Mouse (Mus musculus) heart, postnatal 36 days (tissue): ENCODE results near the gene Cpt1c. TPM values are rescaled to one million over a fixed set of nuclear protein-coding genes. Genes with fewer than 3 reads are reported as not detected.

Experiments used
- DNase-seq, 2 experiments: peaks; one replicate each; pipeline ENCODE4 v3.0.0; 2021 to 2022
- intact Hi-C: fragments of 180-260 bp; cut with DNase I; formaldehyde crosslinking; loops from one replicate; pipeline ENCODE4 v1.15.1; 2025
- microRNA-seq, 2 experiments: library from miRNA; unstranded; fragments of <30 nt; microRNA quantifications; one replicate each; pipeline ENCODE4 v1.2.0; 2021; ENCODE audit warnings: borderline number of aligned reads in 2 of 2
- total RNA-seq, 2 experiments: library from RNA; stranded (reverse); gene quantifications; 2 replicates each; pipeline ENCODE4 v1.2.3; 2021

Gene Cpt1c
- total RNA-seq, 2 experiments from 2014 or later = 1.4 to 2.1 TPM

DNA sequence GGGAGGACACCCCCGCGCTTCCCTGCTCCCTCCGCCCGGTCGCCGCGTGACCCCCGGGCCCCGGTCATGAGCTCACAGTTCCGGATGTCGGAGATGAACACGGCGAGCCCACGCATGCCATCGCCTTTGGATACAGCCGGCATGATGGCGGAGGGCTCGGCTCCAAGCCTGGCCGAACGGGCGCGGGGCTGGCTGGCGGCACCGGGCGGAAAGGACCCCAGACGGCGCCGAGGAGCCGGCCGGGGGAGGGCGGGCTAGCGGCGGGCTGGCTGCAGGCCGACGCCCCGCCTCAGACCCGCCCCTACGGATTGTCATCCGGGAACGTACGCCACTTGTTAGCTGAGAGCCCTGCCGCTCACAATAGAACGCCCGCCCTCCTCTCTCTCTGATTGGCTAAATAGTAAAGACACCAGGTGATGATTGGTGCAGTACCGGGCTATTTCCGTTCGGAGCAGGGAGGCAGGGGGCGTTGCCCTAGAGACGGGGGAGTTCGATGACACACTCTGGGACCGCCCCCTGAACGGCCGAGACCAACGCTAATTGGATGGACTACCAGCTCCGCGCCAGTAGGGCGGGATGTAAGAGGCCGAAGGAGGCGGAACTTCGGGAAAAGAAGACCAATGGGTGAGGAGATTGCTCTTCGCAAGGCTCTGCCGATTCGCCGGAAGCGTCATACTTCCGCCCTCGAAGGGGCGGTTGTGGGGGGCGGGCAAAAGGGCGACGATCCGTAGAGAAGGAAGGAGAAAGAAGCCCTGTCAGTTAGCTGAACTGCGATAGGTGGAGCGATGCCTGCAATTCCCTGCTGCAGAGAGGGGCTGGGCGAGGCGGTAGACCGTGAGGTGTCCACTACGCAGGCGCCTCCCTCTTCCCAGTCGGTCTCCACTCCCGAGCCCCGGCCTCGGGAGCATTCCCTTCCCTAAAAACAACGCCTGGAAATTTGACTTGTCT is 45.2 kb downstream of the Cpt1c start, which contains the start of gene Ap2a1:
TSS of gene Ap2a1 (minus strand) at position 293 of the 948 bp plus-strand sequence.
- DNase-seq = peak; percentile 97
- intact Hi-C loops = loop anchor here (1.0 kb wide), 1 partner anchor 23 kb away; no protein-coding TSS in a partner anchor

DNA sequence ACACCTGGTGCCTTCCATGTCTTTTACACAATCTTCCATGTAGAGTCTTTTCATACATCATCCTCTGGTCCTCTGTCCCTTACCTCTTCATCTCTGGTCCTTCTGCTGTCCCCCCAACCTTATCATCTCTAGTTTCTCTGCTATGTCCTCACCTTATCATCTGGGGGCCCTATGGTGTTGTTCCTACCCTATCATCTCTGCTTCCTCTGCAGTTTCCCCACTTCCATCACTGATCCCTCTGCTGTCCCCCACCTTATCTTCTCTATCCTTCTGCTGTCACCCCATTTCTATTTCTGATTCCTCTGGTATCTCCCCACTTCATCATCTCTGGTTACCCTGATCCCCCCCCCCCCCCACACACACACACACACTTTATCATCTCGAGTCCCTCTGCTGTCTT is 46.1 kb downstream of the Cpt1c start:
- intact Hi-C loops = no loop called here
- DNase-seq = no peak

DNA sequence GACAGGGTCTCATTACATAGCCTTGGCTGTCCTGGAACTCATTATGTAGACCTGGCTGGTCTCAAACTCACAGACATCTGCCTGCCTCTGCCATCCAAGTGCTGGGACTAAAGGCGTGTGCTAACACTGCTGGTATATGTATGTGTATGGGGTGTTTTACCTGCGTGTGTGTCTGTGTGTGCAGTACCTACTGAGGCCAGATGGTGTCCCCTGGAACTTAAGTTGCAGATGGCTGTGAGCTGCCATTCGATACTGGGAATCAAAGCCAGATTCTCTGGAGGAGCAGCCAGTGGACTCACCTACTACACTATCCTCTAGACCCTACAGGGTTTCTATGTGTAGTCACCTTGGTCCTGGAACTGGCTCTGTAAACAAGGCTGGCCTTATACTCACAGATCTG is 49.2 kb downstream of the Cpt1c start:
- no peak for DNase-seq

DNA sequence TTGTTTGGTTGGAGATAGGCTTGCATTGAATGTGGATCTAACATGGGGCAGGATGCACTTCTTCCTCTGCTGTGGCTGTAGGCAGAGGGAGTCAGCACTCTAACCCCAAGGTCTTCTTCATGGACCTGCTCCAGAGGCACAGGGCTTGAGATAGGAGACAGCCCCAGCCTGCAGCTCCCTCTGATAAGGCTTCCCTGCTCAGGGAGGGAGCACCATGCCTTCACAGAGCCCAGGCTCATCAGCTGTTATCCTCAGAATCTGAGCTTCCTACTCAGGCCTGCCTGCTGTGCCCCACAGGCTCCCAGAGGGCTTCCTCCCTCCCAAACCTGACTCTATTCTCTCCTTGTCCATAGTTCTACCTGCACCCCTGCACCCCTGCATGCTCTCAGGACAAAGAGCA is 52.1 kb downstream of the Cpt1c start:
- intact Hi-C loops = no loop called here

More for the DNA sequence above, 49.2 kb downstream of the Cpt1c start:
- intact Hi-C loops = no loop called here

DNA sequence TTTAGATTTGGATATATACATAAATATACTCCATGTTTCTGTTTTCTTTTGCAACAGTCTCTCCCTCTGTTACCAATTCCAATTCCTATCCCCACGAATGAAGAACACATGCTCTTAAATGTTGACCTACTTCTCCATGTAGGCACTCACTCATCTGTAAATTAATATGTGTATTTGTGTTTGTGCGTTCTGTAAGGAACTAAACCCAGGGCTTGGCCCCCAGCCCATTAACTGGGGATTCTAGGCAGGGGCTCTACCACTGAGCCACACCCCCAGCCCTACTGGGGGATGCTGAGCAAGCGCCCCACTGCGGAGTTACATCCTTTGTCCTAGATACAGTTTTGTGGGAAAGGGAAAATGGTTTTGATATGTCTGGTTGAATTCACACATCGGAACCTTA is 55.5 kb downstream of the Cpt1c start:
- intact Hi-C loops = no loop called here
- no peak for DNase-seq

More for the DNA sequence above, 52.1 kb downstream of the Cpt1c start:
- DNase-seq = no peak

DNA sequence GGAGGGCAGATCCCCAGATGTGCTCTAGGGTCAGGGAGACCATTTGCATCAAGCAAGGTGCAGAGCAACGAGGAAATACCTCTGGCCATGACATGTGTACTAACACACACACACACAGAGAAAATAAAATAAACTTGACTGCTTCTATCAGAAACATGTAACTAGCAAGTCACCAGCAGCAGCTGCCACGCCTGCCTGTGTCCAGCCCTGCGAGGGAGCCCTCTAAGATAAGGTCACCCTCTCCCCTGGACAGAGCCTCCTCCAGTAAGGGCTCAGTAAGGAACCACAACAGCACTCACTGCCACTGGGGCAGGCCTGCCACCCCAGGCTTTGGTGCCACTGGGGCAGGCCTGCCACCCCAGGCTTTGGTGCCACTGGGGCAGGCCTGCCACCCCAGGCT is 56.4 kb downstream of the Cpt1c start:
- intact Hi-C loops = no loop called here
- no peak for DNase-seq

DNA sequence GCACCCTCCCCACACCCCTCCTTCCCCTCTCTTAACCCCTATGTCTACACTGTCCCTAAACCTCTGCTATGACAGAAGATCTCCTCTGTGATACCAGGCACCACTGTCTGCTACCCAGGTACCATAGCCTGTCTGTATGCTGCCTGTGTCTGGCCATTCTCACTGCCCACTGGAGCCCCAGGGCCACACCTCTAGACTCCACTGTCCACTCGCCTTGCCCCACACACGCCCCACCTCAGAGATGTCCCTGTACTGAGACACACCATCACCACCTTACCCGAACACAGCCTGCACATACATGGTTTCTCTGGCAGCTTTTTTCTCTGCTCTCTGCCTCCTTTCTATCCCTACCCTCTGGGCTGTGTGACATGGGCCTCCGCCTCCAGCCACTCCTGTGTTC is 57.8 kb downstream of the Cpt1c start:
- intact Hi-C loops = no loop called here
- no peak for DNase-seq

DNA sequence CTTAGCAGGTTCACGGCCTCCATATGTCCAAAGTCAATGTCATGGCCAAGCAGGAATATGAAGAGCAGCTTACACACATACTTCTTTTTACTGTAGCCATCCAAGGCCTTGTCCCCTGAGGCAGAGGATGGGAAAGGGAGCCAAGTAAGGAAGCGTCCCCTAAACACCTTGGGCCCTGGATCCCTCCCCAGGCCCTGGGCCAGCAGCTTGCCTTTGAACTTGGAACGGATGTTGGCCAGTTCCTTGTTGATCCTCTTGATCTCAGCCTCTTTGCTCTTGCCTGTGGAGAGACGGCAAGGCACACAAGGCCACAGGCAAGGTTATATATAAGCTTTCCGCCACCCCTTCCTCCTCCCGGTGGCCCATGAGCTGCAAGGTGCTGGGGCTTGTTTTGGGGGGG is 58.5 kb downstream of the Cpt1c start:
- DNase-seq = no peak
- intact Hi-C loops = no loop called here

DNA sequence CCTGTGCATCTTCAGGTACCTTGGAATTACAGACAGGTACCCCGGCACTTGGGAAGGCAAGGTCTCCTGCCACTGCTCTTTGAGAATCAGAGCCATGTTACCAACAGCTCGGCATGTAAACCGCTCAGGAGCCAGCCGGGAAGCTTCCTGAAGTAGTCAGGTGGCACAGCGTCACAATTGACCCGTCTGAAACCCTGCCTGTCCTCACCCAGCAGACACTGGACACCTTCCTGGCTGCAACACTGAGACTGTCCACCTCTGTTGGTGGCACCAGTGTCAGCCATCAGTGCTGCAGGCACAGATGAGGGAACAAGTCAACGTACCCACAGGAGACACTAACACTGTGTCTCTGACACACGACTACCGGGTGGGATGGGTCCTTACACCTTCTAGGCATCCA is 59.3 kb downstream of the Cpt1c start:
- no peak for DNase-seq
- intact Hi-C loops = no loop called here

DNA sequence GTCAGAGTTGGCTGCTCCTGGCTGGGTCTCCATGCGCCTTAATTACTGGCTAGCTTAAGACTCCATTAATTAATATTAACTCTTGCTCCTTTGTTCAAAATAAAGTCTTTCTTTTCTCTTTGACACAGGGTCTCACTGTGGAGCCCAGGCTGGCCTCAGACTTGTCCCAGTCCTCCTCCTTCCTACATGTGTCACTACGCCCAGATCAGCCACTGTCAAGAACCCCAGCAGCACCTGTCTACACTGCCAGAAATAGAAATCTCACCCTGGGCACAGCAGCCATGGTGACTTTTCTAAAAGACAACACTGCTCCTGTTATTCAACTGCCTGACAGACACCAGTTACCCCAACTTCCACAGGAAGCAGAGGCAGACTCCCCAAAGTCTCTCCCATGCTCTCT is 60.3 kb downstream of the Cpt1c start:
- no peak for DNase-seq
- intact Hi-C loops = no loop called here

Small RNAs within 50 kb of the gene (microRNA-seq; reads per million reads assigned to microRNA genes)
- 0 to 0.72 reads per million in 2 experiments for gene Mir7054

Other genes with a start within 250 kb of the Cpt1c start
- gene Vrk3, start 226.4 kb downstream of the Cpt1c start, total RNA-seq = 10 to 100 TPM; 25.3 to 26.7 TPM
- gene Zfp473, start 223.8 kb downstream of the Cpt1c start, total RNA-seq = under 1 TPM; 0.06 to 0.14 TPM
- 10 to 100 TPM; 21.9 to 28.9 TPM for gene Nup62, start 158.8 kb downstream of the Cpt1c start, total RNA-seq
- under 1 TPM; 0.89 TPM for gene Il4i1, start 158.5 kb downstream of the Cpt1c start, total RNA-seq
- 10 to 100 TPM; 54.3 to 62.0 TPM for gene Atf5, start 158.2 kb downstream of the Cpt1c start, total RNA-seq
- 10 to 100 TPM; 73.6 to 75.4 TPM for gene Akt1s1, start 125.9 kb downstream of the Cpt1c start, total RNA-seq
- 10 to 100 TPM; 58.1 to 59.1 TPM for gene Tbc1d17, start 125.8 kb downstream of the Cpt1c start, total RNA-seq
- 10 to 100 TPM; 18.6 to 21.1 TPM for gene Pnkp, start 117.7 kb downstream of the Cpt1c start, total RNA-seq
- 100 to 1,000 TPM; 158 to 183 TPM for gene Ptov1, start 105.1 kb downstream of the Cpt1c start, total RNA-seq
- 10 to 100 TPM; 76.9 to 81.1 TPM for gene Med25, start 82.1 kb downstream of the Cpt1c start, total RNA-seq
- gene Fuz, start 78.8 kb downstream of the Cpt1c start, total RNA-seq = 10 to 100 TPM; 16.9 to 17.5 TPM
- gene Ap2a1, start 45.4 kb downstream of the Cpt1c start, total RNA-seq = 10 to 100 TPM; 69.8 to 72.0 TPM
- not detected for gene Tsks, start 31.6 kb downstream of the Cpt1c start, total RNA-seq
- gene Prmt1, start 11.7 kb upstream of the Cpt1c start, total RNA-seq = 100 to 1,000 TPM; 104 to 107 TPM
- gene Irf3, start 22.8 kb upstream of the Cpt1c start, total RNA-seq = 10 to 100 TPM; 27.3 to 31.7 TPM
- 10 to 100 TPM; 10.2 to 11.2 TPM for gene Bcl2l12, start 23.9 kb upstream of the Cpt1c start, total RNA-seq
- gene Scaf1, start 41.5 kb upstream of the Cpt1c start, total RNA-seq = 10 to 100 TPM; 48.0 to 48.1 TPM
- 10 to 100 TPM; 45.1 to 53.3 TPM for gene Rras, start 43.1 kb upstream of the Cpt1c start, total RNA-seq
- 10 to 100 TPM; 23.4 to 29.4 TPM for gene Prr12, start 78.0 kb upstream of the Cpt1c start, total RNA-seq
- gene Nosip, start 87.6 kb upstream of the Cpt1c start, total RNA-seq = 10 to 100 TPM; 30.3 to 32.1 TPM
- 1 to 10 TPM; 7.7 to 7.9 TPM for gene Prrg2, start 87.8 kb upstream of the Cpt1c start, total RNA-seq
- 10 to 100 TPM; 26.4 to 28.1 TPM for gene Rcn3, start 117.4 kb upstream of the Cpt1c start, total RNA-seq
- gene Fcgrt, start 129.0 kb upstream of the Cpt1c start, total RNA-seq = 10 to 100 TPM; 77.1 to 84.5 TPM
- gene Rps11, start 149.6 kb upstream of the Cpt1c start, total RNA-seq = 100 to 1,000 TPM; 567 to 587 TPM
- gene Rpl13a, start 153.9 kb upstream of the Cpt1c start, total RNA-seq = 100 to 1,000 TPM; 580 to 665 TPM
- gene Gm45713, start 161.4 kb upstream of the Cpt1c start, total RNA-seq = not detected
- 10 to 100 TPM in 1 of 2 experiments, 1 to 10 TPM in 1; 7.0 to 16.1 TPM for gene Flt3l, start 161.6 kb upstream of the Cpt1c start, total RNA-seq
- 10 to 100 TPM; 41.8 to 43.1 TPM for gene Pih1d1, start 179.5 kb upstream of the Cpt1c start, total RNA-seq
- gene Aldh16a1, start 179.7 kb upstream of the Cpt1c start, total RNA-seq = 10 to 100 TPM; 20.6 to 22.8 TPM
- 10 to 100 TPM; 19.7 to 21.0 TPM for gene Slc17a7, start 189.1 kb upstream of the Cpt1c start, total RNA-seq
- gene Gfy, start 204.7 kb upstream of the Cpt1c start, total RNA-seq = not detected
- gene Pth2, start 206.1 kb upstream of the Cpt1c start, total RNA-seq = not detected
- not detected for gene Ccdc155, start 230.0 kb upstream of the Cpt1c start, total RNA-seq
- gene Dkkl1, start 237.3 kb upstream of the Cpt1c start, total RNA-seq = not detected
- 10 to 100 TPM; 10.3 to 11.4 TPM for gene Tead2, start 240.9 kb upstream of the Cpt1c start, total RNA-seq